Mouse (Mus musculus): ENCODE measurements around the gene Hivep1. TPM values are rescaled to one million over a fixed set of nuclear protein-coding genes. Genes with fewer than 3 reads are reported as not detected.

Hivep1 gene
- polyA plus RNA-seq, 1 experiment from 2014 or later = 10.6 TPM

DNA sequence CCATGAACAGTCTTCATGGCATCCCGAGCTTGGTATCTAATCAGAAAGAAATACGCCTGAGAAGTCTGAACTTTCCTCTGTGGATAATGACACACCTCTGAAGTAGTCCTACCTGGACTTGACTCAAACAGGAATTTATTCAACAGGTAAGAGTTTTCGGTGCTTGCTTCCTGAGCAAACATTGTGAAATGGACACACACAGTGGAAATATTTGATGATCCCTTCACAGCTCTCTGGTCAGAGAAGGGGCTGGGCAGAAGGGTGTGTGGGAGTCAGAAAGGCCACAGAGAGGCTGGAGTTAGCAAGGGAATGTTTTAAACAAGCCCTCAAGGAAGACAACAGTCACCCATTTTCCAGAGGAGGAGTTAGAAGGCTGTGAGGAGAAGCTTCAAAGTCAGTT is 186.7 kb downstream of the Hivep1 start:
- H3K9ac ChIP-seq (ENCODE audit: low read length) = no peak overlapping the region
- H3K27me3 ChIP-seq (ENCODE audit: control insufficient read depth, insufficient read depth, low read length) = no peaks in the 10 kb centered on the region
- ATAC-seq (ENCODE audit: insufficient number of reproducible peaks, insufficient read depth, low FRiP score, low read depth) = no peak
- no peak overlapping the region for H3K27ac ChIP-seq (replicated peaks in 1 of 2; ENCODE audit: control insufficient read depth in 1 of 2, insufficient read depth in 1 of 2, low read depth in 2 of 2, low read length in 2 of 2)
- H3K4me2 ChIP-seq (ENCODE audit: low read length) = no peak overlapping the region
- no peaks in the 10 kb centered on the region for H3K36me3 ChIP-seq (ENCODE audit: control insufficient read depth, insufficient read depth, low read length)
- peaks cover 3% of the 10 kb centered on the region; the same call in 1 of the 2 replicates for H3K9me3 ChIP-seq (ENCODE audit: control insufficient read depth, low read length)
- 69% methylated on average over 3 of the region's 3 CpGs for WGBS
- H3K4me1 ChIP-seq (ENCODE audit: control insufficient read depth in 2 of 2, insufficient read depth in 2 of 2, low read length in 2 of 2) = peaks cover 0 to 7% of the 10 kb centered on the region in 2 experiments; a peak in 2 of 4 replicates
- no peak overlapping the region for H3K4me3 ChIP-seq (ENCODE audit: control insufficient read depth in 1 of 2, insufficient read depth in 1 of 2, low read depth in 1 of 2, low read length in 2 of 2)

DNA sequence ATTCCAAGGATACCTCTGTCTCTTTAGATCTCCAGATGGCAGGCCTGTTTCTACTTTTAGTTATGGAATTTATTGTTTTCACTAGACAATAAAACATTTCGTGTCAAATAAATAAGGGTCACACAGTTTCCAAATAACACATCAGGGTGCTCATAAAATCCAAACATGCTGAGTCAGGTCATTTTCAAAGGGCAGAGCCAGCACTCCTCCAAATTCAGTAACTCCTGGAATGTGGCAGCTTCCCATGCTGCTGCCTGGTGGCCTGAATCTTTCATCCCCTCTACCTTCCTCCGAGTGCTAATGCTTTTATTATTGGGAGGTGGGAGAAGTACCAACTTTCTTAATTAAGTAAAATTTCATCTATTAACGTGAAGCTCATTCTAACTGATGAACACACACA is 190.3 kb downstream of the Hivep1 start:
- WGBS = 42% methylated on average over 3 of the region's 3 CpGs

More for the DNA sequence above, 190.3 kb downstream of the Hivep1 start:
- H3K4me3 ChIP-seq (ENCODE audit: control insufficient read depth in 1 of 2, insufficient read depth in 1 of 2, low read depth in 1 of 2, low read length in 2 of 2) = no peak overlapping the region
- no peak overlapping the region for H3K27ac ChIP-seq (replicated peaks in 1 of 2; ENCODE audit: control insufficient read depth in 1 of 2, insufficient read depth in 1 of 2, low read depth in 2 of 2, low read length in 2 of 2)
- H3K9me3 ChIP-seq (ENCODE audit: control insufficient read depth, low read length) = peaks cover 3% of the 10 kb centered on the region; the same call in 1 of the 2 replicates
- ATAC-seq (ENCODE audit: insufficient number of reproducible peaks, insufficient read depth, low FRiP score, low read depth) = no peak
- H3K4me2 ChIP-seq (ENCODE audit: low read length) = no peak overlapping the region
- H3K27me3 ChIP-seq (ENCODE audit: control insufficient read depth, insufficient read depth, low read length) = no peaks in the 10 kb centered on the region
- no peak overlapping the region for H3K9ac ChIP-seq (ENCODE audit: low read length)
- H3K4me1 ChIP-seq (ENCODE audit: control insufficient read depth in 2 of 2, insufficient read depth in 2 of 2, low read length in 2 of 2) = peaks cover 8 to 29% of the 10 kb centered on the region in 2 experiments
- no peaks in the 10 kb centered on the region for H3K36me3 ChIP-seq (ENCODE audit: control insufficient read depth, insufficient read depth, low read length)

Other genes starting within 250 kb of the Hivep1 start
- gene Adtrp, start 204.3 kb upstream of the Hivep1 start, polyA plus RNA-seq (2014; fragmentation: Nextera tagmentation; extraction: Ambion mirVana) = not detected in 2 replicates
- gene Edn1, start 249.5 kb downstream of the Hivep1 start, polyA plus RNA-seq (2014; fragmentation: Nextera tagmentation; extraction: Ambion mirVana) = 7.5 and 9.8 TPM in 2 replicates

Measured in heart, embryonic 14.5 days (tissue).